Mouse (Mus musculus) CD4-positive, CD25-positive, alpha-beta regulatory T cell, adult 4 months (primary cell): ENCODE measurements around the gene Kifc3. TPM values are rescaled to one million over a fixed set of nuclear protein-coding genes. Genes with fewer than 3 reads are reported as not detected.
A peak's percentile ranks its signal among the peaks of the same experiment; 100 is the strongest.

Source experiments
- ATAC-seq: one replicate; pipeline ENCODE4 v1.8.0; 2017
- polyA plus RNA-seq, 2 experiments: library from polyadenylated mRNA; unstranded; fragments of 100-300 nt; shearing (Covaris generic); gene quantifications; one replicate each; pipeline ENCODE4 v1.2.1; 2017

Kifc3 gene
- polyA plus RNA-seq, 2 experiments from 2014 or later: not detected

DNA sequence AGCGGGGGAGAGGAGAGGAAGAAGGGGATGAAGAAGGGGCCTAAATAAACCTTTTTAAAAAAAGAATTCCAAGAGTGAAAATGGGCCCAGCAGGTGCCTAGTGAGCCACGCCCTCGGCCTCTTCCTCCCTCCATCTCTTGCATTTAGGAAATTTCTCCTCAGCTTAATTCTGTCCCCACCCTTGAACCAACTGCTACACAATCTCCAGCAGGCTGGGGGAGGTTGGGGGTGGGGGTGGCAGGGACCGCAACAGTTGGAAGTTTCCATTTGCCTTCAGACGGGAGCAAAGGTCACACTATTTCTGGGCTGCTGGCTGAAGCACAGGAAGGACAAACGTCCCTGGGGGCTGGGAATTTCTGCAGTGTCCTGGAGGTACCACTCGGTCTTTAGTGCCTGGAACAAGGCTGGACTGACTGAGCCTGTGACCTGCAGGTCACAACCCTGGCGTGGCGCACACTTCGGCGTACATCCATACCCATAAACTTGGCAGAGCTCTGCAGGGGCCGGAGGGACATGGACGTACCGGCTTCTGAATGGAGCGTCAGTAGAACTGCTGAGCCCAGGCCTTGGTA, 71.6 kb downstream of the Kifc3 start:
- ATAC-seq: no peak

DNA sequence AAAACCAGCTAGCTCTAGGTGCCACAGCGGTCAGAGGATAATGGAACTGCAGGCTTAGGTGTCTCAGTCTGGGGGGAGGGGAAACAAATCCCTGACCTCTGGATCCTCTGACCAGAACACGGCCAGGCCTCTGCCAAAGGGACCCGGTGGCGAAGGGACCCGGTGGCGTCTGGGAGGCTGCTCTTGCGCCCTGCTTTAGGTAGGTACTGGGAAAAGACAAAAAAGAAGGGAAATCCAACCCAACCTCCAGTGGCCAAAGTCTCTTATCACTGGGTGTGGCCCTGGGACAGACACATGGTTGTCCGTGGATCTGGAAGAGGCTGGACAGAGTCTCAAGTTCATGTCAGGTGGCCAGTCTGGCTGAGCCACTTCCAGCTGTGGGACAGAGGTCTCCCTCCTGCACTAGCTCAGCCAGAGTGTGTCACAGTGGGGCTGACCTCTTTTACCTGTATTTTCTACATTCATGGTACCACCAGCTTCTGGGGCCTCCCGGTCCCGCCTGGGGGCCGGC, 73.8 kb downstream of the Kifc3 start:
- no peak for ATAC-seq

DNA sequence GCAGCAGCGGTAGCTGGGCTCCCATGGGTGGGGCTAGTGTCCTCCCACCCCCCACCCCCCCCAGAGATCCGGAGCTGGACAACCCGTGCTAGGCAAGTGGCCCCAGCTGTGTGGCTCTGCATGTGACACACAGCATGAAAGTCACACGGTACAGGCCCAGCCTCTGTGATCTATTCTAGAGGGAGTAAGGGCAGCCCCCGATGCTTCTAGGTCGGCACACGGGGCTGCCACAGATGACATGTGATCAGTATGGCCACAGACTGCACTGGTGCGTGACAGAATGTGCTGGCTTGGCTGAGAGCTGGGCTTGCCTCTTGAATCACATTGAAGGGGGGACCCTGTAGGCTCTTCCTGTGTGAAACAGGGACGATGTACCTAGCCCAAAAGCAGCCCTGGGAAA, 75.0 kb downstream of the Kifc3 start:
- no peak for ATAC-seq

DNA sequence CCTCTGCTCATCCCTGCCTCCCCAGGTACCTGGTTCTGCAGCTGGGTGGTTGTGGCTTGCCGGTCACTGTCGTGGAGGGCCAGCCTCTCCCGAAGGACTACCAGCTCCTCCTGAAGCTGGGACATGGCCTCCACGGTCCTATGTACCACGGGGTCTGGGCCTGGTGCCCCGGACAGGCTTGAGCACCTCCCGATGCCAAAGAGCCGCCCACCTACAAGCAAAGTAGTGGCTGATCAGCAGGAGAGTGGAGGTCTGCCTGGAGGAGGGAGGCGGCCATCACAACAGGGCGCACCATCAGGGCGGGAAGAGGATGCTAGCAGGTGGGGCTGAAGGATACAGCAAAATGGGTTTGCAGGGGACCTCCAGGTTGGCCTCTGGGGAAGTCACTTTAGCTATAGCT, 76.1 kb downstream of the Kifc3 start:
- ATAC-seq: no peak

DNA sequence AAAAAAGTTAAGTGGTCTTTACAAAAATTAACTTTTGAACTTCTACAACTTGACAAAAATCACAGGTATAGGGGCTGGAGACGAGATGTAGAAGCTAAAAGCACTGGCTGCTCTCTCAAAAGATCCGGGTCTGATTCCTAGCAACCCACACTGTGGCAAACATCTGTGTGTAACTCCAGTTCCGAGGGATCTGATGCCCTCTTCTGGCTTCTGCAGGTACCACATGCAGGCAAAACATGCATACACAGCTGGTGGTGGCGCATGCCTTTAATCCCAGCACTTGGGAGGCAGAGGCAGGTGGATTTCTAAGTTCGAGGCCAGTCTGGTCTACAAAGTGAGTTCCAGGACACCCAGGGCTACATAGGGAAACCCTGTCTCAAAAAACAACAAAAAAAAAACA, 79.2 kb downstream of the Kifc3 start:
- ATAC-seq: no peak

DNA sequence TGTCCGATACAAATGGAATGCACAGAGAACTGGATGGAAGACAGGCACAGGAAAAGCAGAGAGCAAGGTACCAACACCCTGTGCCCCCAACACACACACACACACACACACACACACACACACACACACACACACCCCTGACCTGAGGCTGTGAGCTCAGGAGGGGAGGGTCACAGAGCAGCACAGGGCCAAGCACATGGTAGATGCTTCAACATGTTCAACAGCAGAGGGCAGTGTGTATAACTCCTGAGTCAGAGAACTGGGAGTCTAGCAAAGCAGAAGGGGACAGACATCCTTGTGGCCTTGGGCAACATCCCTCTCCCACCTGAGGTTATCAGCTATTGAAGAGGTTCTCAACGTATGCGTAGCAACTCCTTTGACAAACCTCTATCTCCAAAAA, 88.9 kb downstream of the Kifc3 start:
- no peak for ATAC-seq

DNA sequence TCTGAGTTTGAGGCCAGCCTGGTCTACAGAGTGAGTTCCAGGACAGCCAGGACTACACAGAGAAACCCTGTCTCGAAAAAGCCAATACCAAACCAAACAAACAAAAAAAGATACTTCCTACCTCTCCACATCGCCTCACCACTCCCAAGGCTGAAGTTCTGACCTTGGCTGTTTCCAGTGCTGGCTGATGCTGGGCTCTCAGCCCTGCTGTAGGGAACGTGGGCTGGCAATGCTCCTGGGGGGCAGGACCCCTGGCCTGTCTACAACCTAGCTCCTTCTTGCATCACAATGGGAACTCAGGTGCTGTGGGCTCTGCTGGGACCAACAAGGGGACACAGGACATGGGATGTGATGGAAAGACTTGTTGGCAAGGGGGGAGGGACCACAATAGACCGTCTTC, 89.5 kb downstream of the Kifc3 start:
- ATAC-seq: no peak

DNA sequence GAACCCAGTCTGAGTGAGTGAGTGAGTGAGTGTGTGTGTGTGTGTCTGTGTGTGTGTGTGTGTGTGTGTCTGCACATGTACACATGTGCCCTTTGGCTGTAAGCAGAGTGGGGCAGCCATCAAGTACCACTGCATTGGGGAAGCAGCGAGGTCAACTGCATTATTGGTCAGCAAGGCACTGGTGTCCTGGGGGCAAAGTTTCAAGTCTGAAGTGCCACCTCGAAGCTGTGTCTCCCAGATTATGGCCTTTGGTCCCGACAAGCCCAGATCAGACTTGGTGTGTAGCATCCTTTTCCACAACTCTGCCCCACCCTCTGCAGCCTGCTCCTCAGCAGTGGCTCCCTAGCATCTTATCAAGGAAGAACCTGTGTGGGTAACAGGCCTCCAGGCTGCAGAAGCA, 90.0 kb downstream of the Kifc3 start:
- no peak for ATAC-seq

DNA sequence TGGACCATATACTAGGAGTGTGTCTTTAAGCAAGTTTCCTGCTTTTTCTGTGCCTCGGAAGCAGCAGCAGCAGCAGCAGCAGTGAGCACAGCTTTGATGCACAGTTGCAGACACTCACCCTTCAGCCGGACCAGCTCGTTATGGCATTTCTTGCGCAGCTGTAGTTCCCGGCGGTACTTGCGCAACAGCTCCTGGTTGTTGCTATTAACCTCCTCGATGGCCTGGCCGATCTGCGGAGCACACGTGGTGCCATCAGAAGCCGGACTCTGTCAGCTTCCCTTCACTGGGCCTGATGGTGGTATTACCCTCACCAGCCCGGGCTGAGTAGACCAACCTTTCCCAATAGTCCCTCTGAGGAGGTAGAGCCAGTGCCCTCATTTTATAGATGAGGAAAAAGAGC, 95.3 kb downstream of the Kifc3 start:
- ATAC-seq: no peak

DNA sequence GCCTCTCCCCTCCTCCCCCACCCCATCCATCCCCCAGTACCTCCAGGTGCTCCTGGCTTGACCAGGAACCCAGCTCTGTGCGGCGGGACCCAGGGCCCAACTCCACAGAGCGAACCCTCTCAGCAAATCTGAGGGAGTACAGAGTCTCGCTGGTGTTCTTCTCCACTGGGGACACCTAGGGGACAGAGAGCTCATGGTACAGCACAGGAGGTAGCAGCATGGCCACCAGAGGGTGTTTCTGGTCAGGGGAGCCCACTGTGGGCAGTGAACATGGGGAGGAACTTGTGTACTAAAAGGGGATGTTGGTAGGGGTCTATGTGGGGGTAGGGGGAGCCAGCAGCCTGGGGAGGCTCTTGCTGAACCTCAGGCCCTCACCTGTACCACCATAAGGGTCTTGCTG, 100.6 kb downstream of the Kifc3 start:
- ATAC-seq: no peak

DNA sequence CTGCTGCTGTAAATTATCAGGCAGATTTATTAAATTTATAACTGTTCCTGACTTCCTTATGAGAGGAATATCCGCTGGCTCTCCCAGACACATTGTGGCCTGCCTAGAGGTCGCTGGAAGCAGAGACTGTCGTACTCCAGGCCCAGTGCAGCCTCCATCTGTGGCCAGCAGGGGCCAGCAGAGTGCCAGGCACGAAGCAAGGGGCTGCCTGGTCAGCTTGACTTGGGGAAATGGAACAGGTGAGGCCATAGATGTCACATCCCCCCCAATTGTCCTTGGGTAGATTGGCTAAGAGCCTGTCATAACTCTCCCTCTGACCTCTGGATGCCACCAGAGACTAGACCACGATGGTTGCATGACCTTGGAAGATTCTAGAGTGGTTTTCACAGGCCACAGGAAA, 103.6 kb downstream of the Kifc3 start:
- ATAC-seq: no peak

DNA sequence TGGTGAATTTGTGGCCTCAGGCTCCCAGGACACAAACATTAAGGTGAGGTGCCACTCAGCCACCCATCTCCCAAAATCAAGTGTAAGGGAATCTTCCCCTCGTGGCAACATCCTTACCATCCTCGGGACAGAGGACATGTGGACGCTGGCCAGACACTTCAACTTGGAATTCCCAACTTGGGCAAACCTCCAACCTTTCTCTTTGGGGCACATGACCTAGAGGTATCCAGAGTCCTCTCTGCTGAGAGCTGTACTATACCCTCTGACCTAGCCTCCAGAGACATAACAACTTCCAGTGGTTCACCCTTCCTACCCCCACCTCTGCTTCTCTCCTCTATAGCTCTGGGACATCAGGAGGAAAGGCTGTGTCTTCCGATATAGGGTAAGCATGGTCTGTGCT, 109.0 kb downstream of the Kifc3 start:
- ATAC-seq: no peak

DNA sequence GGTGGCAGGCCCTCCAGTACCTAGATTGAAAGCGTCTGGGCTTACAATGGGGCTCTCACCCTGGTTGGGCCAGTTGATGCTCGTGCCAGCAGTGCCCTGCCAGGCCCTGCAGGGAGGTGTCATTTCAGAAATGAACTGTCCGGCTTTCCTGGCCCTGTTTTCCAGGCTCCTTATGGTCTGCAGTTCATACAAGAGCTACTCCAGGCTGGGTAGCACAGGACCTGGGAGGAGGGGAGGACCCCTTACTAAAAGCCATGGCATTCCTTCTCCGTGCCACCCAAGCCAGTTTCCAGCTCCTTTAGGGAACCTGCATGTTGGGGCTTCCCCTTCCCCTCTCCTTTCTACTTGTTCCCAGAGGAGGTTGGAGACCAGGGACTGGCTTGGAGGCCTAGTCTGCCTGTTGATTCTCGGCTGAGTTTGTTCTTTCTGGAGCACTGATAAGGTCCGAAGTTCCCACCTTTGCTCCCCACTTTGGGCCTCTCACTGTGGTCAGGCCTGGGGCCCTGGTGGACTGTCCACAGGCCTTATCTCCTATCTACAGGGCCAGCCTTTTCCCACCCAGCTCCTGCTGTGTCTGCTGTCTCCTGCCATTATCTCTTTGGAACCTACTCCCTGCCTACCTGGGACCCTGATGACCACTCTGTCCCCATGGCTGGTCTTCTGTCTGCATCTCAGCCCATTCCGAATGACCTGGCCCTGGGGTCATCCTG, 117.0 kb downstream of the Kifc3 start:
- ATAC-seq: no peak

DNA sequence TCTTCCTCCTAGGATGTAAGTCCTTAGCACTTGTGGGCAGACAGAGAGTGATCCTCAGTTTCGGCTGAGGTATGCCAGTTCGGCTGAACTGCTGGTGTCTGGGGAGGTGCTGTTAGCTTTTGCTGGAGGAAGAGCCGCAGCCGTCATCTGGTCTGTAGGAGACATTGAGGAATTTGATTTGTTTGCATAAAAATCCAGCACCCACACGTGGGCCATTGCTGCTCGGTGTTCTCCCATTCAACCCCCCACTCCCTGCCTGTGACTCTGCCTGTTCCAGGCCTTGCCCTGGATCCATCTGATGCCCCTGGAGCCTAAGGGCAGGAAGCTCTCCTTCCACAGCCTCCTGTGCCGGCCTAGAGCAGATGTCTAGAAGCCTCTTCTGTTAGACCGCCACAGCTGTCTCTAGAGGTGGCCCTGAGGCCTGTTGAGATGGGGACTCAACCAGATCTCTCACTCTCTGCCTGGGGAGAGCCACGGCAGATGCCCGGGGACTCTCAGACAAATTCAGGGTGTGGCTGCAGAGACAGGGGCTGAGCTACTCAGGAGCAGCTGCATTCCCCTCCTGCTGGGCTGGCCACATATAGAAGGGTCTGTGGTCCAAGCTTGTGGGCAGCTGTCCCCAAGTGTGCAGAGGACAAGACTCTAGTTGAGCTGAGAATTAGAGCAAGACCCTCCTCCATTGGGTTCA, 117.7 kb downstream of the Kifc3 start:
- ATAC-seq: no peak

DNA sequence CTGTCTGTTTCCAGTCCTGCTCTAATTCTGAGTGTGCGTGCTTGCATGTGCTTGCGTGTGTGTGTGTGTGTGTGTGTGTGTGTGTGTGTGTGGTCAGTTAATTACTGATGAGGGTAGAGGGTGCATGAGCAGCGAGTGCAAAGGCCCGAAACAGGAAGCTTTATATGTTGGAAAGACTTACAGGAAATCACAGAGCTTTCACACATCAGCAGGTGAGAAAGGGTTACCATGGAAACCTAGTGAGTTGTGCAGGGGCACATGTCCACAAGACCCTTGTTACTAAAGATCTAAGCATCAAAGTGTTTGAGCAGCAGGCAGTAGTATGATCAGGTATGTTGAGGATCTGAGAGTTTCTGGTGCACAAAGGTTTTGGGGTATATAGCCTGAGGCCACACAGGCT, 118.4 kb downstream of the Kifc3 start:
- no peak for ATAC-seq

DNA sequence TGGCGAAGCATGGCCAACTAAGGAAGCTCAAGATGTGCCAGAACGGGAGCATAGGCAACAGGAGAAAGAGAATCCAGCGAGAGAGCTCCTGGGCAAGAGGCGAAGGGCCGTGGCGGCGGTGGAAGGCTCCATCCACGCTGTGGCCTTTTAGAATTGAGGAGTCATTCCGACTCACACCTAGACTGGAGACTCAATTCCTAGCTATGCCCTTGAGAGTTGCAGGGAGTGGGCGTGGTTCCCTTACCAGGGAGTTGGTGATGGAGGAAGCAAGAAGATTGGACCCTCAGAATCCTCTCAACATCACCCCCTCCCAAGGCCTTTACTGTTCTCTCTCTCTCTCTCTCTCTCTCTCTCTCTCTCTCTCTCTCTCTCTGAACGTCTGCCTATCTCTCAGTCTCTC, 121.0 kb downstream of the Kifc3 start:
- no peak for ATAC-seq

DNA sequence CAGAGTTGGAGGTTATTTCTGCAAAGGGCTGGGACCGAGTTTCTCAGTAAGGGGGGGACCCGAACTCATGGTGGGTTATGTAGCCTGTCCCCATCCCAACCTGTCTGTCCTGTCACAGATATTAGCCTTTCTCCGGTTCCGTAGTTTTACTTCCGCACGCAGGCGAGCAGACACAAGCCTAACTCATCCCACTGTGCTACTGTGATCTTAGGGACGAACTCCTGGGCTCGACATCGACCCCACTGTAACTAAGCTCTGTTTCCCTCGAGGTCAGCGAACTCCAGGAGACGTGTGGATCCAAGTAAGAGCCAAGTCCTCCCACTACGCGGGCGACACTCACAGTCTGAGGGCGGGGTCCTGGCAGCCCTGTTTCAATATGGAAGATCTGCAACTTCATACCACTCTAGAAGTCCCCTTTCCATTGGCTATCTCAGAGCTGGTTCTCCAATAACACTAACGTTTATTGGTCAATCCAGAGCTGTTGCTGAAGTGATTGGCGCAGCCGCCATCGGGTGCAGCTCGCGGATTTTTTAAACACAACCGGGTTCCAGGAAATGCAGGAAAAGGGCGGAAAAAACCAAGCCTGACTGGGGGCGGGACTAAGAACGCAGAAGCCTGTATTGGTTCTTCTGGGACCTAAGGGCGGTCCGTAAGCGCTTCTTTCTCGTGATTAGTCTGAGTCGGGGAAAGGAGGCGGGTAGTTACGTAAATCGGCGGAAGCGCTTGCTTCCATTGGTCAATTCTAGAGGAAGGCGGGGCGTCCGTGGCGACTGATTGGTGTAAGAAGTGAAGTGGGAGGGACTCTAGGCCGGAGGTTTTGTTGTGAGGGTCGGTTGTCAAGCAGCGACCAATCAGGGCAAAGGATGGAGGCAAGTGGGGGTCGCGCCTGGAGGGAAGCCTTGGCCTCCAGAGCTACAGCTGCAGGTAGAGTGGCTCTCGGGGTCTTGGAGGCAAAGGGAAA, 122.0 kb downstream of the Kifc3 start, which contains the start of gene Katnb1:
Gene Katnb1, plus strand, starts transcription at position 806 of the 961 bp plus-strand sequence.
- ATAC-seq: peak; percentile 92

DNA sequence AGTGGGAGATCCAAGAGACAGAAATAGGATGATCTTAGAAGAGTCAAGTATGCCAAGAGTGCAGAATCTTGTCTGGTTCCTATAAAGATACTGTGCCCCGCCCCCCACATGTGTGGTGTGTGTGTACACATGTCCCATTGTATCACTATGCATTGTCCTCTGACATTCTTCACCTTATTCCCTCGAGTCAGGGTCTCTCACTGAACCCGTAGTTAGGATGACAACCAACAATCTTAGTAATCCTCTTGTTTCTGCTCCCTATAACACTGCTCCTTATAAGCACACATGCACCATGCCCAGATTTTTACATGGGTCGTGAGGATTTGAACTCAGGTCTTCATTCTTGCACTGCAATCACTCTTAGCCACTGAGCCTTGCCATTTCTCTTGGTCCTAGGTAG, 123.3 kb downstream of the Kifc3 start:
- no peak for ATAC-seq

DNA sequence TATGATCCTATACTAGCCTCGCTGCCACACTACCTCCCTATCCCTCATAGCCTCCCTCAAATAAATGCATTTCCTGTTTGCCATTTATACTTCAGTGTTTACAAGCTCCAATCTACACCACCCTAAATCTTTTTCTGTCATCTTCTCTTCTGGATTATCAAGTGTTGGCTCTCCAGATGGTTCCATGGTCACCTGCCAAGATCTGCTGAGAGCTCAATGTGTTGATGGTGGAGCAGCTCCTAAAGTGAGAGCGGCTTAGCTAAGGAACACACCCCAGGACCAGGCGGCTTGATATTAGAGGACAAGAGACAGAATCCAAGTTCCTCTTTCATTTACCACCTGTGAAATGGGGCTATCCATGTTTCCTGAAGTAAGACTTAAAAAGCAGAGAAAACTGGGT, 124.6 kb downstream of the Kifc3 start:
- ATAC-seq: no peak

DNA sequence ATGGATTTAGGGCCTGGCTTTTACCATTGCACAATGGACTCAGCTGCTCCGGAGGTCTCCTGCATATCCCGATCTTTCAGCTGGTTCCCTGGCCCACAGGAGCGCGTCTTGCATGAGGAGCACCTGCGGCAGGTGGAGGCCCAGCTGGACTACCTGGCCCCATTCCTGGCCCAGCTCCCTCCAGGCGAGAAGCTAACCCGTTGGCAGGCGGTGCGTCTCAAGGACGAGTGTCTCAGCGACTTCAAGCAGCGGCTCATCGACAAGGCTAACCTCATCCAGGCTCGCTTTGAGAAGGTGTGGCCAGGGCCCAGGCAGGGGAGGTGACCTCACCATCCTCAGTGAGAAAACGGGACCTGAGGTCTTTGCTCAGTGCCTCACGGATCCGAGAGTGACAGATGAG, 126.5 kb downstream of the Kifc3 start:
- no peak for ATAC-seq

DNA sequence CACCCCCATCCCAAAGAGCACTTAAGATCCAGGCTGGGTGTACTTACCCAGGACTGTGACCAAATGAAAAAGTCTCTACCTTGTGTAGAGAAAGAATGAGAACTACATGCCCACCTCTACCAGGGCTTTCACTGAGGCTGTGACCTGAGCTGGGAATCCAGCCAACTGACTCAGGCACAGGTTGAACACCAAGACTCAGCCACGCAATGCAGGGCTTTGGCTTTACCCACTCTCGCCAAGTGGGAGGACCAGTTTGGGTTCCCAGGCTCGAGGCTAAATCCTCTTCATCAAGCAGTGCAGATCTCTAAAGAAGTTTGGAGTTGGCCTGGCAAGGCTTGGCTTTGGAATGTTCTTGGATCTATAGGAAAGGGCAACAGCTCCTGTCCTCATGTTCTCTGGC, 127.1 kb downstream of the Kifc3 start:
- ATAC-seq: no peak

DNA sequence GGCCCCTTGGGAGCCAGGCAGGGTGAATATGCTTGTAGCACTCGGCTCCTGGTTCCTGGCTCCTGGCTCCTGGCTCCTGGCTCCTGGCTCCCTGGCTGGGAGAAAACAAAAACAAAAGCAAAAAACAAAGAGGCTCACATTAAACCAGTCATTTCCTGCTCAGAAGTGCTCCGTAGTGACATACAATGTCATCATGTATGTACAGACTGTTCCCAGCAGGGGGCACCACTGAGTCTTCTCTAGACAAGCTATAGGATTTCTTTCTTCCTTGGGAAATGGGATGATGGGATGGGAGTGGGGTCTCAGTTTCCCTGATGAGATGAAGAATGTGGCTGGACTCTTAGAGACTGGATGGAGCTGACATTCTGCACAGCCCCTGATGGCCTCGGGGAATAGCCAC, 135.0 kb downstream of the Kifc3 start:
- ATAC-seq: peak; percentile 75

DNA sequence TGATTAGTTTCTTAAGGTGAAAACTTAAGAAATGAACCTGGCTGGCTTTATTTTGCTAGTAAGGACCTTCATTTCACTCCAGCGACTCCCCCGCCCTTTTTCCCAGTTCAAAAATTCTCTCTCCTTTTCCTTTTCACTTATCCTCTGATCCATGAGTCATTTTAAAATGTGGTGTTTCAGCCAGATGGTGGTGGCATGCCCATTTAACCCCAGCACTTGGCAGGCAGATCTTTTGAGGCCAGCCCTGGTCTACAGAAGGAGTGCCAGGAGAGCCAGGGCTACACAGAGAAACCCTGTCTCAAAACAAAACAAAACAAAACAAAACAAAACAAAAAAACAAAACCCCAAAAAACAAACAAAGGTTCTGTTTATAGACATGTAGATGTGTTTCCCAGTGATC, 138.1 kb downstream of the Kifc3 start:
- ATAC-seq: no peak
